Mouse (Mus musculus) adrenal gland, postnatal 14 days (tissue): ENCODE measurements at regions not wholly inside any gene's neighbourhood (a gene's known extent, or its start where the extent isn't known, plus 50 kb on each side); places are given as distances from the start of the nearest gene placed in this dataset.

Experiments
- DNase-seq: peaks from one replicate; pipeline ENCODE4 v3.0.0; 2021; ENCODE audit warnings: mixed read lengths

DNA sequence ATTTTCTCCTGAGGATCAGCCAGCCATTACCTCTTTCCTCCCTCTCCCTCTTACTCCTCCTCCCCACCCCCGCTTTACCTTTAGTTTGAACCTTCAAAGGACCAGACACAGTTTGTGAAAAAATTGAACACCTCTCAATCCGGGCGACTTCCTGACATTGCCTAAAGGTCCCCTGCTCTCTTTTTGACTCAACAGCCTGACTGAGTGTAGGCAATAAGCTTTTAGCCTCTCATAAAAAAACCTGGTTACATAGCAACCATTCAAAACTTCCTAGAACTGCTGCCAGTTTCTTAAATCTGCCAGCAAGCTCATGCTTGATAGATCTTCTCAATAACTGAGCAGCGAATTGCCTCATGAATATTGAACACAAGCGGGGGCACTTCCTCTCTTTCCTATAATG is 71.7 kb downstream of the Zfp945 start:
- no peak for DNase-seq

DNA sequence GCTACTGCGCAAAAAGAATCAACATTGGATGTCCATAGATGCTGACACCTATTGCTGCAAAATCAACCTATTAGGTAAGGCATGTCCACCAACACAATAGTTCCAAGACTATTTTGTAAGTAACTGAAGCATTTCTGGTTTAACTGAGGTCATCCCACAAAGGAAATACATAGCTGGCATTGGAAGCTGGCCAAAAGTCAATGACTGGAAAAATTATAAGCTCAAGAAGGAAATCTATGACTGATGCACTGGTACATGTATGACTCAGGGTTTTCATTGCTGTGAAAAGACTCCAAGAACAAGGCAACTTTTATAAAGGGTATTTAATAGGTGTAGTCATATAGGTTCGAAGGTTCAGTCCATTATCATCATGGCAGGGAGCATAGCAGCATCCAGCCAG is 82.5 kb downstream of the Zfp945 start:
- no peak for DNase-seq

DNA sequence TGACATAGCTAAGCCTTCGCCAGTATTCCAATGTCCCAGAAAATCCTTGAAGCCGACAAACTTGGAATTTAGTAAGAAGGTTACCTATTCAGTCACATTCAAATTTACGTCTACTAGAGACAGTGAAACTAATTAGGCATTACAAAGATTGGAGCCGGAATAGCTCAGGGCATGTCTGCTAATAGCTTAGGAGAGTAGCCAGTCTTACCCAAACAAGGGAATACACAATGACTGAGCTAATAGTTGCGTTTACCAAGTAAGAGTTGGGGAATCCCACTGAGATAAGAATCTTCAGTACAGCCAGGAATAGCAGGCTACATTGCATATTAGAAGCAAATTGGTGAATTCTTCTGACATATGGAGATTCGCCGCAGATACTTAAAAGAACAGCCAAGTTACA is 121.2 kb downstream of the Zfp945 start:
- DNase-seq, result no peak

DNA sequence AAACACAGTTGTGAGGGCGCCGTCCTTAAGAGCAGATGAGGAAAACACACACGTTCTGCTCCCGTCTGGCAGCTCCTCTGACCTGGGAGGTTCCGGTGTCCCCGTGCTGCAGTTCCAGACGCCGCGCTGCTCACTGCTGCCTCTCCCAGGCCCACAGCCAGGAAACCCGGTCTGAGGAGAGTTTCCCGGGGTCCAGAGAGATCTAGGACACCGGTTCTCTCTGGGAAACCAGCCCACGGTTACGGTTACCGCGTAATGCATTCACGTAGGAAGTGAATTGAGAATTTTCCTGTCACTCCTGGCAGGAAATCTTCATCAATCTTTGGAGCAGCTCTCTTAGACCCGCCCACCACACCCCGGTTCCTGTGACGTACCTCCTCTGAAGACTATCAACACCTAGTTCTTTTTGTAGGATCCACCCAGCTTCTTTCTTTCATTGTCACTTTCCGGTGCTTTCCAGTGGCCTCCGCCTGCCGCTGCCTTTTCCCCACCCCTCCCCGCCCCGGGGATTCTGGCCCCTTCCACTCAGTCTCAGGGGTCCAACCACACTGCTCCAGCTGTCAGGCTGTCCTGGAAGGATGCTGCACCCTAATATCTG is 127.3 kb downstream of the Zfp945 start:
- peak; percentile 70 for DNase-seq

DNA sequence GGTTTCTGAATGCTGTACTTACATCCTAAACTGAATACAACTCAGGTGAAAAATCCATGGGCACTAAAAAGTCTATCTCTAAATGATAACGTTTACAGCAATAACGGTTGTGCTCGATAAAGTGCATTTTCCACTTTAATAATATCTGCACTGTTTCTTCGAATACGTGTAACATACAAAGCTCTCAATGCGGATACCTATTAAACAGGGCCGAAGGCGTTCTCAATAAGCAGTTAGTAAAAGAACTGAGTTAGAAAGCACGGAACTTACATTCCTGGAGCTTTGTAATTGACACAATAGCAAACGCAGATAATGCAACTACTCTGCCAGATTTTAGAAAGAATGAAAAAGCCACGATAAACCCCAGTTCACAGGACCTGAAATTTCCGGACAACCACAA is 127.8 kb downstream of the Zfp945 start:
- DNase-seq, result no peak

DNA sequence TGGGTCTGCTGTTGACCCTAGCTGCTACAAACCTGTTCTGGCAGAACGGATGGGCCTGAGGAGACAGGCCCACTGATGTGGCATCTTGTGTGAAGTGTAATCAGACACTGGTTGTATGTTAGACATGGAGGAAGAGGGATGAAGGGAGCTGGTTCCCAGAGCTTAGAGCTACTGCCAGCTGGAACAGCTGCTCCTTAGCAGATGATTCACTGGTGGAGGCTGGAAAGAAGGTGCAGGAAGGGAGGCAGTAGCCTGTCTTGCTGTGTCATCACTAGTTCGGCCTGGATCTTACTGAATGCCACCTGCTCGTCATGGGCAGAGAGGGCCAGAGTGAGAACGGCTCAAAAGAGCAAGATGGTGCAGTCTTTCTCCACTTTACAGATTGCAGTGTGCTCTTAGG is 130.6 kb downstream of the Zfp945 start:
- no peak for DNase-seq
